Mouse (Mus musculus) lung, postnatal 14 days (tissue): ENCODE results near the gene Phtf1.

ENCODE experiments used
- DNase-seq: peaks from one replicate; pipeline ENCODE4 v3.0.0; 2021

Gene Phtf1

DNA sequence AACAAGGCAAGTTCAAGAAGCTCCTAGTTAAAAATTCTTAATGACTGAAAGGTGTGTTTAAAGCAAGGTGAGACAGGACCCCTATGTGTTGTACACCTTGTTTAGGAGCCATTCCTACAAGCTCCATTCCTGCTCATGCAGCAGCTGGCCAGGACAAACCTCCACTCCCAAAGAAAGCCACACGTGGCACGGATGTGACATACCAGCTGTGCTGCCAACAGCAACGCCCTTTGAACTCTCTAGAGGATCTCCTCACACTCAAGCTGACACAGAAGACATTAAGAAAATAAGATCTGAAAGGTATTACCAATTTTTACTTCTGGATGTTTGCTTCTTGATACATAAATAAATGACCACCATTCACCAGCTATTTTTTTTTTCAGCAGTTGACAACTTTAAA is 59.0 kb downstream of the Phtf1 start:
- no peak for DNase-seq

DNA sequence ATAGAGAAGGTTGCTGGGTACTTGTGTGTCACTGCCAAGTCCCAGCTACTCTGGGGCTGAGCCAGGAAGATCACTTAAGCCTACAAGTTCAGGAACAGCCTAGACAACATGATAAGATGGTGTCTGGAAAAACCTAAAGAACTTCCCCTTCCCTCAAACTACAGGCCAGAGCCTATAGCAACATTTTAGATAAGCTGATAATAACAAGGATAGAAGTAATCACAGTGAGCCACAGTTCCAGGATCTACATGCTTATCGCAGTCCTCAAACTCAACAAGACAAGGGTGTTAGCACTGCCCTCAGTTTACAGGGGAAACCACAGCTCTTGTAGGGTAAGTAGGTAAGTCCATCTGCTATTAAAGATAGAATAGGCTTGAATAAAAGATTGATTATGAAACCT is 64.2 kb downstream of the Phtf1 start:
- no peak for DNase-seq

DNA sequence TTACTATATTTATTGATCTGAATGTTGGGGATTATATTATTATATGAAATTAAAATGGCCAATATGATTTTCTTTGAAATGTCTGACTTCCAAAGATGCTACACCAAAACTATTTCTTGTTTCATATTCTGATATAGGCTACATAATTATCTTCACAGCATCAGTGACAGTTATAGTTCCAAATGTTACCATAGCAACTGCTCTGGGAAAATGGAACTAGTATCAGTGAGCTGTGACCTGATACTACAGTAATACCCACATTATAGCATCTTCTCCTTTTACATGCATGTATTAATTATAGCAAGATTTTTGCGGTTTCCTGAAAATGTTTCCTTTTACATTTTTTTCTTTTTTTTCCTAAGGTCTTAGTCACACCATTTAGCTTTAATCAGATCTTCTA is 64.8 kb downstream of the Phtf1 start:
- DNase-seq: no peak

DNA sequence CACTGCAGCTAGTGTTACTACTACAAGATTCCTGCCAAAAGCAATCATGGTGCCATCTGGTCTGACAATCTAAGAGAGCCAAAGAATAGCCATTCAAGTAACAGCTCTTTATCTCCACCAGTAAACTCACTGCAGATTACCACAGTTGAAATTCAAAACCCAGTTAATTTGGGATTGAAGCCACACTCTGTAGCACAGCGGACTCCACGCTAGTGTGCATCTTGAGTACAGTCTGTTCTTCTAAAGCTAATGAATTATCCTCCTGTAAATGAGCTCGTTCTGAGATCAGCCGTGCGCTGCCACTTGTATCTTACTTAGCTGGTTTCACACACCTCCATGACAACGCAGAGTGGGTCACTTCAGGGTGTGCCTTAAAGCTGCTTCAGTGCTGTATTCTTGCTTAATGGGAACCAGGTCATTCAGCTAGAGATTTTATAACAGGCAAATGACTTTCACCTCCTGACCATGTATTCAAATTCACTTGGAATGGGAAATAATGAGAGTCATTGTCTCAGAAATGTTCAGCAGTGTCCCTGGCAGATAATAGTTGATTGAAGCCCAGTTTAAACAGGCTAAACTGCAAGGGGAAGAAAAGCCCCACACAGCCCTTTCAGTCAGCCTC is 91.2 kb downstream of the Phtf1 start:
- DNase-seq: no peak

DNA sequence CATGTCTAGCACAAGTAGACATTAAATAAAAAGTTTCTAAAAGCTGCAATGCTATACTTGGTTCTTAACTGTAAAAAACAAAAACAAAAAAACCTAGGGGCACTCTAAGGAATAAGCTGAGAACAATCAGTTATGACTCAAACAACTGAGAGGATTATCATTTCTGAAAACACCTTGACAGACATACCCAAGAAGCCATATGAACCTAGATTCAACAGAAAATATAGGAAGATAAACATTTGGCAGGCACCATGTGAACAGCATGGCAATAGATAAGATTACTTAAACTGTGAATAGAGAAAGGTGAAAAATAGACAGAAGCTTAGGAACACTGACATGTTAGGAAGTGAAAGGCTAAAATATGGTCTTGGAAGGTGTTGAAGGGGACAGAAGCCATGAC is 101.5 kb downstream of the Phtf1 start:
- DNase-seq: no peak
